Mouse (Mus musculus) splenic B cell, adult 2 months (primary cell): ENCODE results near the gene Zbtb38.
"Not testable (repeated sequence)": the region's sequence is repeated elsewhere in the genome, so short reads cannot be mapped to it uniquely, and the experiment has no call there.

Experiments used
- DNase-seq: peaks from one replicate; pipeline ENCODE4 v3.0.0-alpha.2; 2011; ENCODE audit warnings: low read depth, low spot score
- H3K27me3 ChIP-seq: 2 replicates; pipeline ENCODE4 v1.6.1; 2012; ENCODE audit warnings: mild to moderate bottlenecking, low read length, moderate library complexity, mixed read lengths; ENCODE audit not compliant: control insufficient read depth, poor library complexity, insufficient read depth, severe bottlenecking
- H3K36me3 ChIP-seq: 2 replicates; pipeline ENCODE4 v1.6.1; 2012; ENCODE audit warnings: mild to moderate bottlenecking, low read length, moderate library complexity, mixed read lengths; ENCODE audit not compliant: control insufficient read depth, poor library complexity, insufficient read depth, severe bottlenecking

The Zbtb38 gene

GRCm38 (mm10) chr9:96701891-96702290 is 50.7 kb downstream of the Zbtb38 start:
- DNase-seq, result no peak
- Histone ChIP-seq H3K27me3 (no peaks in the 10 kb centered on the region), H3K36me3 (no peaks in the 10 kb centered on the region; the same call in 1 of the 2 replicates)

GRCm38 (mm10) chr9:96699276-96700035 is 53.2 kb downstream of the Zbtb38 start:
- H3K36me3 ChIP-seq, result peaks cover 2% of the 10 kb centered on the region
- H3K27me3 ChIP-seq, result no peaks in the 10 kb centered on the region
- peak; percentile 20 for DNase-seq

- H3K27me3 ChIP-seq, result no peaks in the 10 kb centered on the region
- H3K36me3 ChIP-seq, result peaks cover 2% of the 10 kb centered on the region
- no peak for DNase-seq
Measured at GRCm38 (mm10) chr9:96696788-96697492, 55.7 kb downstream of the Zbtb38 start.

DNA sequence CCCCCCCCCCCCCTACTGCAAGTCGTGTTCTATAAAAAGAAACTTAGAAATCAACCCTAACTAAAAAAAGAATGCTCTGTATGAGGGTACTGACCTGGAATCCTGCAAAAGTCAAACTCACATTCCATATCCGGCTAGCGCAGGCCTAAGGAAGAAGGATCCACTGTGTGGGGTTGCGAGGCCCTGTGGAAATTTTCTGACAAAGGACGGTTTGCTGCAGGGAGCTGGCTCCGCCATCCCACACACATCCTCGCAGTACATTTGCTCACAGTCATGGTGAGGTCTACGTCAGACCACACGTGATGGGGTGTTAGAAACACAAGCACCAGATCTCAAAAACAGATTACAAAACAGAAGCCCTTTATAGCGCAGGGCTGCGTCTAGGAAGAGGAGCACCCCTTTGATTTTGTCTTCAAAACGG is 56.5 kb downstream of the Zbtb38 start:
- no peak for DNase-seq
- peaks cover 2% of the 10 kb centered on the region for H3K36me3 ChIP-seq

DNA sequence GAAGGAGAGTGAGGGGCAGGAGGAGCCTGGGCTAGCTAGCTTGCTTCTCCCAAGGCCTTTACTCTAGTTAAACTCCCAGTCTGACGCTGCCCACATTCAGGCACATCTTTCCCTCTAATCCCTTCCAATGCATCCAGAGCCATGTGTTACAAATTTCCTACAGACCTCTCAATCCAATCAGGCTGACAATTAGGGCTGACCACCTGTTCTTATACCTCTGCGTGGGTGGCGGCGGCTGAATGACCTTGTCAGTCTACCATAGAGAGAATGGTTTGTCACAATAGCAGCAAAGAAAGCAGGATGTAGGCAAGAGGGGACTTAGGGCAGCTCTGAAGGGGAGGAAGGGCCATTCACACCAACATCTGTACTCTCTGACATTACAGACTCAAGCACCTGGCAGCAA is 62.2 kb downstream of the Zbtb38 start:
- Histone ChIP-seq H3K36me3 (peaks cover 6% of the 10 kb centered on the region; the same call in 1 of the 2 replicates), H3K27me3 (no peaks in the 10 kb centered on the region)
- DNase-seq, result no peak

More for the DNA sequence above, 56.5 kb downstream of the Zbtb38 start:
- H3K27me3 ChIP-seq, result no peaks in the 10 kb centered on the region

DNA sequence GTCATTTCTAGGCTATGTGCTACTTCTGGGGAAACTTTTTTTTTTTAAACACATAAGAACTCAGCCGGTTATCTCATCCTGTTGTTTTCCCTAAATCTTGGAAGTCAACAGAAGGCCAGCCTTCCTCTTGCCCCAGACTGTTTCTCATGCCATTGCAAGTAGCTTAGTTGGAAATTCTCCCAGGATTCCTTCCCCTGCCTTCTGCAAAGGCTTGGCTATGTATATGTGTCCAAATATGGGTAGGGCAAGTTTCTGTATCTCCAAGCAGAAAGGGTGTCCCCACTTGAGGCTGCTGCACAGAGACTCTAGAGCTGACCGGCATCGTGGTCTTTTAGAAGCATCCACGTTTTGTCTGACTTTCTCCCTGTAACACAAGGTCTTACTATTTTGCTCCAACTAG is 63.6 kb downstream of the Zbtb38 start:
- no peak for DNase-seq
- Histone ChIP-seq H3K36me3 (peaks cover 4% of the 10 kb centered on the region), H3K27me3 (no peaks in the 10 kb centered on the region)

DNA sequence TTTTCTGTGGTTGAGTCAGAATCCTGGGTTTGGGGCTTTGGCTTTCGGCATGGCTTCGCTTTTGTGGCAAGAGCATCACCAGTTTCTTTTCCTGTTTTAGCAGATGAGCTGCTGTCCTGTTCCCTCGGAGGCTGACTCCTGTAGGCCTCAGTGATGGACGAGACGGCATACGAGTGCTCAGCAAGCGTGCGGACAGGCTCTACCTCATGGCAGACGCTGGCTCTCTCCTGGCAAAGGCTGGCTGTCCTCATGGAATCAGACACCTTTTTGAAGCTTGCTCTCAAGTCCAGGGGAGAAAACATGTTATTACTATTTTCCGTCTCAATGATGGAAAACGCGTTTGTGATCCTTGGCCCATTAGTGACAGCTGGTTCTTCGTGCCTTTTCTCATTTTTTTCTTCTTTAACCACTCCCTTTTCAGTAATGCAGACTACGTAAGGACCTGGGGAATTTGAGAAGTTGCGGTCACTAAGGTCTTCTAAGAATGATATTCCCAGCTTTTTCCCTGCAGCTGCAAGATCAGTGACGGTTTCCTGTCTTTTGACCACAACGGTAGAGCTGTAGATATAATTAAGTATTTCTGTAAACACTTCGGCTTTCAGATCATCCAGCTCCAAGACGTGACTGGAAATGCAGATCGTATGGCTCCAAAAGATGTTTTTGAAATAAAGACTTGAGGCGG is 64.3 kb downstream of the Zbtb38 start:
- no peak for DNase-seq
- H3K27me3 ChIP-seq, result no peaks in the 10 kb centered on the region
- peaks cover 4% of the 10 kb centered on the region for H3K36me3 ChIP-seq

DNA sequence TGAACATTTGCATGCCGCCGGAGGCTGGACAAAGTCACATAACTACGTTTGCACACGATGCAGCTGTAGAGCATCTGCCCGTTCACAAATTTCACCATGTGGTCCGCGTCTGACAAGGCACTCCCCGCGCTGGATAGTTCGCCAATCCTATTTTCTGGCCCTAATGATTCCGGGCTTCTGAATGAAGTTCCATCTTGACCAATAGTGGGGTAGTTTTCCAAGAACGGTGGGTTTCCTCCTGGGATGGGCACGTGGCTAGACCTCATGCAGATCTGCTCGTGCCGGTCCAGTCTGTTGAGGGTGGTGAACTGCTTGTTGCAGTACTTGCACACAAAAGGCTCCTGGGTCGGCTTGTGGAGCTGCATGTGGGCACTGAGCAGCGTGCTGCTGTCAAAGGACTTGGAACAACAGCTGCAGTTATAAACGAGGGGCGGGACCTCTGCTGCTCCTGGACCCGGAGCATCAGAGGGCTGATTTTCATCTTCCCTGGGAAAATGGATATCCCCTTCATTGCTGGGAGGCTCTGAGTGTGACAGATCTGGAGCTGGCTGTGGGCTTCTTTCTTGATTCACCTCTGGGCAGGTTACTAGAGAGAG is 64.9 kb downstream of the Zbtb38 start:
- H3K27me3 ChIP-seq, result no peaks in the 10 kb centered on the region
- H3K36me3 ChIP-seq, result peaks cover 4% of the 10 kb centered on the region
- DNase-seq, result no peak

GRCm38 (mm10) chr9:96685600-96686084 is 67.0 kb downstream of the Zbtb38 start:
- no peak for DNase-seq
- Histone ChIP-seq H3K36me3 (peaks cover 4% of the 10 kb centered on the region), H3K27me3 (no peaks in the 10 kb centered on the region)

GRCm38 (mm10) chr9:96684866-96685599 is 67.6 kb downstream of the Zbtb38 start:
- no peak for DNase-seq
- Histone ChIP-seq H3K27me3 (no peaks in the 10 kb centered on the region), H3K36me3 (peaks cover 4% of the 10 kb centered on the region)

- DNase-seq, result no peak
- H3K27me3 ChIP-seq, result no peaks in the 10 kb centered on the region
- H3K36me3 ChIP-seq, result peaks cover 4% of the 10 kb centered on the region
Measured at GRCm38 (mm10) chr9:96684165-96684792, 68.4 kb downstream of the Zbtb38 start.

- H3K27me3 ChIP-seq, result no peaks in the 10 kb centered on the region
- H3K36me3 ChIP-seq, result no peaks in the 10 kb centered on the region
- no peak for DNase-seq
Measured at GRCm38 (mm10) chr9:96678611-96679010, 74.0 kb downstream of the Zbtb38 start.

DNA sequence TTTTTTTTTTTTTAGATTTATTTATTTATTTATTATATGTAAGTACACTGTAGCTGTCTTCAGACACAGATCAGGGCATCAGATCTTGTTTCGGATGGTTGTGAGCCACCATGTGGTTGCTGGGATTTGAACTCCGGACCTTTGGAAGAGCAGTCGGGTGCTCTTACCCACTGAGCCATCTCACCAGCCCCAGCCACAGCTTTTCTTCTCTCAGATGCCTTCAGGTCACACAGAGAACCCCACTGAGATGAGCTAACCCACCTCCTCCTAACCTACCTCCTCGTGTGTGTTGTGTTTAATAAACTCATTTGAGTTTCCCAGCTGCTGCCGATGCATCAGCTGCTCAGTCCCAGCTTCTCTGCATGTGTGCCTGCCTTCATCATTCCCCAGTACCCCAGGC is 74.9 kb downstream of the Zbtb38 start:
- not testable (repeated sequence) for H3K27me3 ChIP-seq, DNase-seq, H3K36me3 ChIP-seq

DNA sequence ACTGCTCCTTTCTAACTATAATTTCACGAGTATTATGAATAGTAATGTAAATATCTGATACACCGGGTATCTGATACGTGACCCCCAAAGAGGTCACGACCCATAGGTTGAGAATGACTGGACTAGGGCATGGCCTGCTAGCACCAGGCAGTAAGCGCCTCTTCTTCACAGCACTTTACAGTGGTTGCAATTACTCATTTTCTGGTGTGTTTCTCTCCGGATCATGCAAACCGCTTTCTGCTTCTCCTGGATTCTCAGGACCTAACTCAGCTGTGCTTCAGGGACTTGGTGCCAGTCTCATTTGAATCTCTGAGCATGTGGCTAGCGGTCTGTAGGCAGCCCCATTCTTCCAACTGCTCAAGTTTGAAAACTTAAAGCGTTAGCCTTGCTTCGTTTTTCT is 76.0 kb downstream of the Zbtb38 start:
- no peaks in the 10 kb centered on the region for H3K36me3 ChIP-seq
- no peak for DNase-seq
- H3K27me3 ChIP-seq, result no peaks in the 10 kb centered on the region
